ENCODE assay signal across 10 mouse cellular contexts in genomic region chr9:31400441-31400840, GRCm38 (mm10). TPM values are rescaled to one million over a fixed set of nuclear protein-coding genes. Genes with fewer than 3 reads are reported as not detected.
A peak's percentile ranks its signal among the peaks of the same experiment; 100 is the strongest.
DNase-seq lines count a peak whose midpoint lies in the region; ATAC-seq and TF ChIP-seq lines count a peak whose summit lies in the region.
"Had no signal": no experiment of that assay in that cellular context is flagged by ENCODE, and none has a peak within 500 bp of the region (broad histone marks: within the 10 kb centered on the region; RNA-seq: fewer than 3 reads in every experiment).

No protein-coding gene starts in this region.

- H3K4me3 ChIP-seq in midbrain, embryonic 11.5 days (ENCODE audit: low read depth, low read length): no peak overlapping the region
- no peak overlapping the region for H3K4me3 ChIP-seq in midbrain, embryonic 13.5 days (replicated peaks)
- no peak overlapping the region for H3K4me3 ChIP-seq in liver, embryonic 14.5 days (ENCODE audit: insufficient read depth in 1 of 2, low read depth in 2 of 2, low read length in 2 of 2)
- H3K4me3 ChIP-seq: hindbrain, embryonic 15.5 days; stomach, embryonic 15.5 days had no signal

- H3K9ac ChIP-seq in midbrain, embryonic 11.5 days (ENCODE audit: low read length): no peak overlapping the region
- H3K9ac ChIP-seq in midbrain, embryonic 13.5 days (replicated peaks): no peak overlapping the region
- H3K9ac ChIP-seq in liver, embryonic 14.5 days (replicated peaks): no peak overlapping the region
- H3K9ac ChIP-seq: hindbrain, embryonic 15.5 days; stomach, embryonic 15.5 days had no signal

- no peak overlapping the region for H3K27ac ChIP-seq in midbrain, embryonic 11.5 days (ENCODE audit: low read depth, low read length)
- no peak overlapping the region for H3K27ac ChIP-seq in midbrain, embryonic 13.5 days
- no peak overlapping the region for H3K27ac ChIP-seq in liver, embryonic 14.5 days
- H3K27ac ChIP-seq: hindbrain, embryonic 15.5 days; stomach, embryonic 15.5 days had no signal

- no peak overlapping the region for H3K4me2 ChIP-seq in midbrain, embryonic 11.5 days
- no peak overlapping the region for H3K4me2 ChIP-seq in midbrain, embryonic 13.5 days (replicated peaks)
- no peak overlapping the region for H3K4me2 ChIP-seq in liver, embryonic 14.5 days (ENCODE audit: low read depth)
- H3K4me2 ChIP-seq: hindbrain, embryonic 15.5 days; stomach, embryonic 15.5 days had no signal

- H3K9me3 ChIP-seq in midbrain, embryonic 11.5 days (ENCODE audit: control insufficient read depth, low read length): no peaks in the 10 kb centered on the region
- H3K9me3 ChIP-seq in midbrain, embryonic 13.5 days: no peaks in the 10 kb centered on the region
- no peaks in the 10 kb centered on the region for H3K9me3 ChIP-seq in liver, embryonic 14.5 days (ENCODE audit: control insufficient read depth, low read length)
- H3K9me3 ChIP-seq: hindbrain, embryonic 15.5 days; stomach, embryonic 15.5 days had no signal

- 63% methylated on average over 4 of the region's 4 CpGs for WGBS in midbrain, embryonic 11.5 days
- 61% methylated on average over 4 of the region's 4 CpGs for WGBS in midbrain, embryonic 13.5 days
- 40% methylated on average over 4 of the region's 4 CpGs for WGBS in liver, embryonic 14.5 days (ENCODE audit: insufficient replicate concordance)

- no peaks in the 10 kb centered on the region for H3K27me3 ChIP-seq in midbrain, embryonic 11.5 days (ENCODE audit: control insufficient read depth, insufficient read depth, low read length)
- H3K27me3 ChIP-seq in midbrain, embryonic 13.5 days: no peaks in the 10 kb centered on the region
- no peaks in the 10 kb centered on the region for H3K27me3 ChIP-seq in liver, embryonic 14.5 days (ENCODE audit: control insufficient read depth, insufficient read depth, low read length)
- H3K27me3 ChIP-seq: hindbrain, embryonic 15.5 days; stomach, embryonic 15.5 days had no signal

- TF ChIP-seq EP300 in liver, embryonic 14.5 days (IDR thresholded peaks at IDR 0.05; ENCODE audit: low read depth): no peak

- peak; percentile 97 for DNase-seq in midbrain, embryonic 11.5 days (ENCODE audit: low spot score, missing footprints)
- peak; percentile 79 for DNase-seq in embryo, embryonic 10.5 days (ENCODE audit: low spot score)
- peak in 1 of 3 experiments; percentile 35 for DNase-seq in liver, embryonic 14.5 days (ENCODE audit: low read depth in 3 of 3, low spot score in 3 of 3)
- peak; percentile 52 to 80 for DNase-seq in right cerebral cortex, postnatal 10 days (ENCODE audit: low spot score in 2 of 2)
- DNase-seq in yolk sac, embryonic 10.5 days (ENCODE audit: low spot score): peak; percentile 34

- ATAC-seq in midbrain, embryonic 11.5 days (ENCODE audit: low FRiP score): no peak
- ATAC-seq in midbrain, embryonic 13.5 days: no peak
- peak; percentile 70 for ATAC-seq in activated CD4-positive, CD25-positive, alpha-beta regulatory T cell, adult 4 months
- peak; percentile 83 to 91 for ATAC-seq in hematopoietic stem cell, adult 5-6 weeks (replicated peaks in 1 of 2; ENCODE audit: insufficient read depth in 1 of 2, low FRiP score in 2 of 2, low TSS enrichment in 1 of 2, low read depth in 1 of 2, poor library complexity in 2 of 2, severe bottlenecking in 2 of 2)
- ATAC-seq in liver, embryonic 14.5 days (ENCODE audit: insufficient read depth): no peak

- peak; percentile 92 for TF ChIP-seq CTCF in liver, embryonic 14.5 days (IDR thresholded peaks at IDR 0.05; ENCODE audit: low read depth)

- no peaks in the 10 kb centered on the region for H3K4me1 ChIP-seq in midbrain, embryonic 11.5 days (ENCODE audit: control insufficient read depth, insufficient read depth, low read length)
- no peaks in the 10 kb centered on the region for H3K4me1 ChIP-seq in midbrain, embryonic 13.5 days (replicated peaks)
- H3K4me1 ChIP-seq in liver, embryonic 14.5 days (replicated peaks; ENCODE audit: control insufficient read depth in 2 of 2, insufficient read depth in 2 of 2, low read length in 1 of 2): no peaks in the 10 kb centered on the region
- H3K4me1 ChIP-seq: hindbrain, embryonic 15.5 days; stomach, embryonic 15.5 days had no signal

- H3K36me3 ChIP-seq in midbrain, embryonic 11.5 days (ENCODE audit: control insufficient read depth, insufficient read depth, low read length): peaks cover 31% of the 10 kb centered on the region
- H3K36me3 ChIP-seq in midbrain, embryonic 13.5 days: peaks cover 97% of the 10 kb centered on the region
- peaks cover 58% of the 10 kb centered on the region for H3K36me3 ChIP-seq in liver, embryonic 14.5 days (replicated peaks; ENCODE audit: control insufficient read depth, insufficient read depth, low read depth)

RNA-seq across cellular contexts. Expression of gene Nfrkb, which starts 14.4 kb away (rescaled TPM):
- 19.3 and 19.8 TPM in 2 replicates for polyA plus RNA-seq in midbrain, embryonic 11.5 days (2014; fragmentation: Nextera tagmentation; extraction: Ambion mirVana)
- 30.2 and 32.1 TPM in 2 replicates for polyA plus RNA-seq in midbrain, embryonic 13.5 days (2015; fragmentation: Nextera tagmentation; extraction: Ambion mirVana)
- polyA plus RNA-seq in activated CD4-positive, CD25-positive, alpha-beta regulatory T cell, adult 4 months (2017; shearing (Covaris generic)): 10 to 100 TPM; 26.8 to 32.0 TPM
- total RNA-seq in hematopoietic stem cell, adult 5-6 weeks (2017): 27.8 and 34.9 TPM in 2 replicates
- 5.6 TPM in 2 replicates for polyA plus RNA-seq in liver, embryonic 14.5 days (2012; rRNA removed)
- 4.8 and 5.9 TPM in 2 replicates for polyA plus RNA-seq in liver, embryonic 14.5 days (2014; fragmentation: Nextera tagmentation; extraction: Ambion mirVana)

Comparison
In these comparisons a context has a peak if more than half of its experiments do, and no peak if none do; other contexts are left out.
1. ATAC-seq: peak in activated CD4-positive, CD25-positive, alpha-beta regulatory T cell, adult 4 months (single experiment) and hematopoietic stem cell, adult 5-6 weeks (2 of 2); none in midbrain, embryonic 11.5 days (single experiment), midbrain, embryonic 13.5 days (single experiment) and liver, embryonic 14.5 days (single experiment).